Mouse (Mus musculus): ENCODE data around the gene Hs2st1. TPM values are rescaled to one million over a fixed set of nuclear protein-coding genes. Genes with fewer than 3 reads are reported as not detected.

Hs2st1 gene
- total RNA-seq, 2 experiments from 2014 or later = 47.2 to 50.7 TPM

DNA sequence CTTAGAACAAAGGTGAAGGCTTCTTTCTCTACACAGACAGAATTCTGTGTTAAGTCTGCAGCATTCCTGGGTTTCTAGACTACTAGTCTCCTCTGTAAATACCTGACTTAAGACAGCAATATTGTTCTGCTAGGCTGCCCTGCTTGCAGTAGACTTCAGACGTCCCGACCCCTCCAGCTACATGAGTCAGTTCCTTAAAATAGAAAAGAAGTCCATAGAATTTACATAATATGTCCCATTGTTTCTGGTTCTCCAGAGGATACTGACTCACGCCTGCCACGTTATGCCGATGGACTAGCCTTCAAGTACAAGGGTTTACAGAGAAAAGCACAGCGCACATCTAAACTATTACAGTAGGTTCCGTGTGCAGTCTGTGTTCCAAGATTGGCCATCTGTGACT is 34.2 kb upstream of the Hs2st1 start:
- H3K4me3 ChIP-seq = no peak overlapping the region
- no peak for TF ChIP-seq CTCF (IDR thresholded peaks at IDR 0.05)
- DNase-seq (ENCODE audit: extremely low spot score in 1 of 2, low spot score in 2 of 2) = no peak
- no peak overlapping the region for H3K27ac ChIP-seq
- intact Hi-C loops (cut with DNase I) = no loop called here

DNA sequence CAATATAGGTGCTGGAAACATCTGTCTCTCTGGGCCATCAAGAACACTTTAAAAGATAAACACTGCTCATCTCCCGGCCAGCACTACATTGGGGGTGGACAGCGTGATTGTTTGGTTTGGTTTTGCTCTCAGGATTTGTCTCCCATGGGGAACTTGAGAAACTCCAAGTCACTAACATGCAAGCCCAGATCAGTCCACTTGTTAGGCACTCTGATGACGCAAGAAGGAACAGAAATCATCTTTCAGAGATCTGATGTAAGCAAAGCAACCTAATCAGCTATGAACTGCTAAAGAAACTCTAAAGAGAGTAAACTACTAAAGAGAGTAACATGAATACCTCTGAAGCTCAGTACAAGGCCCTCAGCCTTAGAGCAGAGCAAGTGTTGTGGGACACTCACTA is 33.6 kb upstream of the Hs2st1 start:
- Histone ChIP-seq H3K4me3 (no peak overlapping the region), H3K27ac (no peak overlapping the region)
- no peak for TF ChIP-seq CTCF (IDR thresholded peaks at IDR 0.05)
- DNase-seq (ENCODE audit: extremely low spot score in 1 of 2, low spot score in 2 of 2) = no peak
- intact Hi-C loops (cut with DNase I) = no loop called here

DNA sequence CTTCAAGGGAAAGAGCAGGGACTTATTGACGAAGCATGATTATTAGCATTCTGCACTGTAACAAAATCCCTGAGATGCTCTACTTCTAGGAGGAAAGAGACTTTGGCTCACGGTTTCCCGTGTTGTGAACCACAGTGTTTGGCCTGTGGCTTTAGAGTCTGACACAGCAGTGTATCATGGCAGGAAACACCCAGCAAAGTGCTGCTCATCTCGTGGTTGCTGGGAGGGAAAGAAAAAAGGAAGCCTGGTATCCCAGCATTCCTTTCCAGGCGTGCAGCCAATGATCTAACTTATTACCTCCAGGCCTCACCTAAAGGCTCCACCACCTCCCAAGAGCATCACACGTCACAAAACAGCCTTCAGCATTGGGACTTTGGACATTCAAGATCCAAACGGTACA is 32.8 kb upstream of the Hs2st1 start:
- Histone ChIP-seq H3K27ac (no peak overlapping the region), H3K4me3 (no peak overlapping the region)
- no peak for TF ChIP-seq CTCF (IDR thresholded peaks at IDR 0.05)
- no peak for DNase-seq (ENCODE audit: extremely low spot score in 1 of 2, low spot score in 2 of 2)
- intact Hi-C loops (cut with DNase I) = no loop called here

DNA sequence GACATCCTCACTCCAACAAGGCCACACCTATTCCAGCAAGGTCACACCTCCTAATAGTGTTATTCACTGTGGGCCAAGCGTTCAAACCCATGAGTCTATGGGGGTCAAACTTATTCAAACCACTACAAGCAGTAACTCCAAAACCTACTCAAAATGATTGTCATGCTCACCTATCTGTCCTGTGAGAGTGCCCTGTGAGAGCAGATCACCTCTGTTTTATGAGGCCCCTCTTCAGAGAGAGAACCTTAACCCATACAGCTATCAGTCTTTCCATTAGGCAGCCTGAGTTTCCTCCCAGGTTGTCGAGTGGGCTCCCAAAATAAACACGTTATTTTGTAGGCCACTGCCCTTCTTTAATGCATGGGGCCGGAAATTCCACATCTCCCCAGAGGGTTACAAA is 32.4 kb upstream of the Hs2st1 start:
- TF ChIP-seq CTCF (IDR thresholded peaks at IDR 0.05) = no peak
- intact Hi-C loops (cut with DNase I) = no loop called here
- no peak overlapping the region for H3K27ac ChIP-seq
- DNase-seq (ENCODE audit: extremely low spot score in 1 of 2, low spot score in 2 of 2) = no peak
- H3K4me3 ChIP-seq = no peak overlapping the region

DNA sequence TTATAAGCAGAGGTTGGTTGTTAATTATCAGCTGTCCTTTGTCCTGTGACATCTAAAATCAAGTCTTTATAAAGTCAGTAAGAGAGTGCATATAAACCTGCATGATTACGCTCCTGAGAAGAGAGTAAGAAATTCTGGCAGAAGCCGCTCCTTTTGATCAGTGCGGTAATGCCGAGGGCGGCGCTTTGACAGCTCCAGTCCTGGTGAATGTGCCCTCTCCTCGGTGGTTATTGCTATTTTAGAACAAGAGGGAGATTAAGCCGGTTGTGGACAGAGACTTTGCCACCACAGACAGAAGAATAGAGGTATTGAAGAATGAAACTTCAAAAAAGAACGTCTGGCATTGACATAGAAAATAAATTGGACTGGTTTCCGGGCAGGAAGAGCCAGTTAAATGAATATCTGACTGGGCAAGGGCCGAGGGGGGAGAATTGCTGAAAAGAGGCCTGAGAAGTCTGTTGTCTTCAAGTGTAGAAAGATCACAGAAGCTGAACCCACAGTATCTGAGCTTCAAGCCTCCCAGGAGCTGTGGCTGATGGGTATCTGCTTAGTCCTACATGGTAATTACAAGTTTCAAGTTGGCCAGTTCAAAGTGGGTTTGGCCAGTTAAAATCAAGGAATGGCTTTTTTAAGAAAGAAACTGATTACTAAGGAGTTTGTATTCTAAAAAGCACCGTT is 27.9 kb upstream of the Hs2st1 start:
- no peak for DNase-seq (ENCODE audit: extremely low spot score in 1 of 2, low spot score in 2 of 2)
- intact Hi-C loops (cut with DNase I) = no loop called here
- H3K4me3 ChIP-seq = no peak overlapping the region
- no peak for TF ChIP-seq CTCF (IDR thresholded peaks at IDR 0.05)
- H3K27ac ChIP-seq = 0 out of 2 replicates have a peak overlapping the region, but pooled peaks have one; percentile 7

DNA sequence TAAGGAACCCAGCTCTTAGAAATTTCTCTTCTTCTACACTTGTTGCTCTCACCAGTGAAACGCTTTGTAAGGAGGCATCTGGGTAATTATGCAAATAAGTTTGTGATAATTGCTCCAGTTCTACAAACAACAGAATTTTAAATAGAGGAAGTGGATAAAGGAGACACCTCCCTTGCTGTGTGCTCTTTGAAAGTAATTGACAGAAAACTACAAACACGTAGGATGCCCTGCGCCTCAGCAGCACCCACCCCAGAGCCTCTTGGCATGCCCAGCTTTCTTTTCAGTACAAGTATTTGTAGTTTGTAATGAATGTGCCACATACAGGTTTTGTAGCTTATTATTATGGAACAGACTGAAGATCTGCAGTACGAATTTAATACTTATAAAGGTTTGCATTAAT is 27.1 kb upstream of the Hs2st1 start:
- intact Hi-C loops (cut with DNase I) = no loop called here
- no peak overlapping the region for H3K27ac ChIP-seq
- H3K4me3 ChIP-seq = no peak overlapping the region
- DNase-seq (ENCODE audit: extremely low spot score in 1 of 2, low spot score in 2 of 2) = no peak
- TF ChIP-seq CTCF (IDR thresholded peaks at IDR 0.05) = no peak

DNA sequence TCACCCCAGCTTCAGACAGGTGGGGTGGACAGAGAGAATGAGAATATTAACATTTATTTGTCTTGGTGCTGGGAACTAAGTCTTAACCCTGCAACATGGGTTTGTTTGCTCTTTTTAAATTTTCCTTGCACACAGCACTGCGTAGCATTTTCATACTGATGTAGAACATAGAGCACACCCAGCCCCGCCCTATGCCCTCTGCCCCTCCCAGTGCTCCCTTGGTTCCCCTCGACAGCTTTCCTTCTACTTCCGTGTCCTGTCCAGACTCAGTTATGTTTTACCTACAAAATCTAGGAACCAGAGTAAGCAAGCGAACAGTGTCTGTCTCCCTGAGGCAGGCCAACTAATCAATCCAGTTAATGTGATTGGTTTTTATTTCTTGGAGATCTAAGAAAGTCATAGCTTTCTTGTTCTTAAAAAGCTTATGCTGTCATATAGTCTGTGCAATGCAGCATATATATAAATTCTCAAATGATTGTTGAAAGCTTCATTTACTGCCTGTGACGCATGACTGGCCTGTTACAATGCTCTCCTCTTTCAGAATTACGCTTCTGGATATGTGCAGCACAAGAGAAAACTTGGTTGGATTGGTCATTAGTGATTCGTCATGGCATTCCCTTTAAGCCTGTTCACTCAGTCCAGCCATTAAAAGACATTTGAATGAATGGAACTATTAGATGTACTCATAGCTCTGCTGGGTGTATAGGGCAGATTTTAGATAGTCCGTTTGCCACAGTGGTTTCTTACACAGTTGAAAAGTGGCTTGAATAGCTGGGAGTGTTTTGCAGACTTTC is 23.2 kb upstream of the Hs2st1 start:
- no peak for TF ChIP-seq CTCF (IDR thresholded peaks at IDR 0.05)
- no peak overlapping the region for H3K27ac ChIP-seq
- DNase-seq (ENCODE audit: extremely low spot score in 1 of 2, low spot score in 2 of 2) = no peak
- H3K4me3 ChIP-seq = no peak overlapping the region
- intact Hi-C loops (cut with DNase I) = no loop called here

DNA sequence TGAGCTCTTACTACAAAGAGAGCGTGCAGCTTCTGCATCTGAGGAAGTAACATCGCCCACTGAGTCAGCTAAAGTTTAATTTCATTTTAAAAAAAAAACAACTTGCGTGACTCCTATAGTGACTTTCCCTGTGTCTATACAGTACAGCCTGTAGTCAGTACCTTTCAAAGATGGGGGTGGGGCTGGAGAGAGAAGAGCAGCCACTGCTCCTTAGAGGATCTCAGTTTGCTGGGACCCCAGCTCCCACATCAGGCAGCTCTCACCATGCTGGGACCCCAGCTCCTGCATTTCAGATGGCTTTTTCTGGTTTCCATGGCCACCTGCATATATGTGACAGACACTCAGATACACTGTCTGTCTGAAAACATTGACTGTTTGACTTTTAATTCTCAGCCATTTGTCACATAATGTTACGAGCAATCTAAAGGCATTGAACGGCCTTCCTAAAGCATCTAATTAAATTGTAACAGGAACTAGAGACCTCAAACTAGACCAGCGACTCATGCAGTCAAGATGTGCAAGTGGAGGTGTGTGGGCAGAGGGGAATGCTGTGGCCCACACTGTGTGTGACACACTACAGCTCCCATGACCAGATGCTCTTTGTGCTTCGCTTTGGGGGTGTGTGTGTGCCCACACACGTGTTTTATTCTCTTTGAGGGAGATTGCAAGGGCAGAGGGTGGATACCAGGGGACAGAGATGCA is 19.4 kb upstream of the Hs2st1 start:
- TF ChIP-seq CTCF (IDR thresholded peaks at IDR 0.05) = no peak
- no peak for DNase-seq (ENCODE audit: extremely low spot score in 1 of 2, low spot score in 2 of 2)
- Histone ChIP-seq H3K4me3 (no peak overlapping the region), H3K27ac (no peak overlapping the region)
- intact Hi-C loops (cut with DNase I) = no loop called here

DNA sequence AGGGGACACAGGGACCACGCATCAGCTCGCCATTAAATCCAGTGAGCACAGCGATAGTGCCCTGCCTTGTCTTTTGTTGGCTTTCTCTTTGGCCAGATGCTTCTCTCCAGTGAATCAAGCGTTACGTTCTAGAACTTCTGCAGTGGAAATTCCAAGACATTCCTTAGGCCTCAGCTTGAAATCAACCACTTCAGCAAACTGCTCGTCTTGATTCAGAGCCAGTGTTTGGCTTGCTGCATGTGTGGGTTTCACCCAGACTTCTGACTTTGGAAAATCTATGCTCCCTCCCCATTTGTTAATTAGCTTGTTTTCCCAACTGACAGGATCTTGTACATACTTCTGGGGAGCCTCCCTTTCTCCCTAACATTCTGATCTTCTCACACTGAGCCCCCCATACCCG is 16.8 kb upstream of the Hs2st1 start:
- DNase-seq (ENCODE audit: extremely low spot score in 1 of 2, low spot score in 2 of 2) = no peak
- no peak overlapping the region for H3K4me3 ChIP-seq
- intact Hi-C loops (cut with DNase I) = no loop called here
- TF ChIP-seq CTCF (IDR thresholded peaks at IDR 0.05) = no peak
- no peak overlapping the region for H3K27ac ChIP-seq

DNA sequence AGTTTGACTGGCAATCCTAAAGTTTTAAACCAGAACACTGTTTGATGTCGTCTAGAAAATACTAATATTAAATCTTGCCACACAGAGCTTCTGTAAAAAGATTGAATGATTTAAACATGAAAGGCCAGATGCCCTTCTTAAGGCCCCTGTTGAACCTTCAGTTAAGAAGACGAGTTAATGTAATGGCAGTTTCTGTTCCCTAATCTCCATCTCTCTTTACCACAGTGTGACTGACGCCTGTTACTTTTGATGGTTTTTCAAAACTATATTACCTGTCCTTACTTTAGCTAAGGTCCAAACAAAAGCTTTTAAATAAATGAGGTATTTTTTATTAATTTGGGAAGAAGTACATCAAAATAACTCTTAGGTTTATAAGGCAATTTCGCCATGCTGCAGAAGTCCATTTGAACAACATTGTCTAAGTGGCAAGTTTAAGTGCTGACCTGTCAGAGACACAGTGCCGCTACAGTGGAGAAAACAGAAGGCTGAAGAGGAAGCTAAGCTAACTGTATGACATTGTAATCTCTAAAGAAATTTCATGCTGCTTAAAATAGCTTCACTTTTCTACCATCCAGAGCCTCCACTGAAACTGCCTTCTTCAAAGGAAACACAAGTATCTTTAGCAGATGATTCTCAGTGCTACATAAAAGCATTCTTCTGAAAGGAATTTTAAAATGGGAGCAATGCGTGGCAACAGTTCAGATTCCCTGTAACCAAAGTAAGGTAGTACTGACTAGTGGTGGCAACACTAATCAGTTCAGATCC is 15.0 kb upstream of the Hs2st1 start:
- intact Hi-C loops (cut with DNase I) = no loop called here
- DNase-seq (ENCODE audit: extremely low spot score in 1 of 2, low spot score in 2 of 2) = no peak
- Histone ChIP-seq H3K27ac (peak overlapping the region; percentile 42; the same call in 1 of the 2 replicates), H3K4me3 (no peak overlapping the region)
- TF ChIP-seq CTCF (IDR thresholded peaks at IDR 0.05) = no peak

DNA sequence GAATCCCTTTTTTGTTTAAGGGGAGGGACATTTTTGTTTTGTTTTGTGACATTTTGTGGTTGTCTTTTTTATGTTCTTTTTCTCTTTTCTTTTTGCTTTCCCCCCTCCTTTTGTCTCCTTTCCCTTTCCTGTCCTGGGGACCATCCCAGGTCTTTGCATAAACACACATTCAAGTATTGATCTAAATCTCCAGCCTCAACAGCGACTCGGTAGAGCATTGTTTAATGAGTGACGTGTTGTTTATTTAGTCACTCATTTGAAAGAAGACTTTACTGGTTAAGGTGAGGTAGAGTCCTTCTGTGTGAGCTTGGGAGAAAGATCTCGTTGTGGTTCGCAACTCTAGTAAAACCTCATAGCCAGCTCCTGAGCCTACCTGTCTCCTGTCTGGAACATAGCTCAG is 13.8 kb upstream of the Hs2st1 start:
- Histone ChIP-seq H3K4me3 (no peak overlapping the region), H3K27ac (no peak overlapping the region)
- DNase-seq (ENCODE audit: extremely low spot score in 1 of 2, low spot score in 2 of 2) = no peak
- intact Hi-C loops (cut with DNase I) = no loop called here
- no peak for TF ChIP-seq CTCF (IDR thresholded peaks at IDR 0.05)

DNA sequence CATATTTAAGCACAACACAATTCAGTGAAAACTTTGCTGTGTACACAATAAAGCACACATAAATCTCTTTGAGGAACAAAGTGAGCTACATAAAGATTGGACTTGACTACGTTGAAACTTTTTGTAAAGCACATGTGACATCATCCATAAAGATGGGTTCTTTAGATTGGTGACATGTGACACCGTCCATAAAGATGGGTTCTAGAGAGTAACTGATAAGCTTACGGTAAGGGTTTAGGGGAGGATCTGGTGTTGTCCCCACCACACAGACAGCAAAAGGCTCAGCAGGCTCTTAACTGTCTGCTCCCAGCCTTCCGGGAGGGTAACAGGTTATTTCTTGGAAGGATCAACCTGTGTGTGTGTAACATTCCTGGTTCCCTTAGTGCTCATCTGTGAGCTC is 12.3 kb upstream of the Hs2st1 start:
- H3K27ac ChIP-seq = no peak overlapping the region
- DNase-seq (ENCODE audit: extremely low spot score in 1 of 2, low spot score in 2 of 2) = no peak
- no peak for TF ChIP-seq CTCF (IDR thresholded peaks at IDR 0.05)
- H3K4me3 ChIP-seq = no peak overlapping the region
- intact Hi-C loops (cut with DNase I) = no loop called here

Measured in left cerebral cortex, adult 2 months (tissue).